Mouse (Mus musculus) lung, postnatal 25 days (tissue): ENCODE results near the gene Trnau1ap.

Source experiments
- DNase-seq: peaks from one replicate; pipeline ENCODE4 v3.0.0; 2022; ENCODE audit warnings: low spot score

The Trnau1ap gene

DNA sequence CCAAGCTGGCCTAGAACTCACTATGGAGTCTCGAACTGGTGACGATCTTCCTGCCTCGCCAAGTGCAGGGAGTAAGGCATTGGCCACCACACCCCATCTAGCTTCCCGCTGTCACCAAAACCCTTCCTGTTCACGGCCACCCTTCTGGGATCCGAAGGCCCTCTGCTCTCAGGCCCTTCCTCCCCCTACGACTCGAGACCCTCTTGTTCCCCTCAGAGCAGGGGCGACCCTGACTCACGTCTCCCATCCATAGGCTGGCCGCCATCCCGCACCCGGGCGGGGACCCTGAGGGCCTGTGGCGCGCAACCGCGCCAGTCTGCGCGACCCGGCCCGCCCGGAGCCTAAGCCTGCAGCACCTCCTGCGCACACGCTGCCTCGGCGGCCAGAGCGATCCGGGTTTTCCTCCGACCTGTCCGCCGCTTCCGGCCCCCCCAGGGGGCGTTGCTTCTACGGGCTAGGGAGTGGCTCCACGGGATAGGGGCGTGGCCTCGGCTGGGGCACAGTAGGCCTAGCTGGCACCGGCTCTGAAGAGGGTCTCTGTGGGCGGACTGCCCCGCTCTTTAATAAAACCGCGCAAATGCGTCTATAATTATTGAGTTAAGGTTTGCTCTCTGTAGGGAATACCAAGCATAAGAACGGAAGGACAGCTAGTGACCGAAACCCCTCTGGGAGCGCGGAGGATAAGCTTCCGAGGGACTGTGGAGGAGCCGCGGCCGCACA, at the start of gene Trnau1ap:
Gene Trnau1ap, minus strand, starts transcription at position 424 of the 720 bp plus-strand sequence.
- DNase-seq = peak; percentile 92

GRCm38 (mm10) chr4:132373820-132374219, 44.5 kb upstream of the Trnau1ap start:
- no peak for DNase-seq

DNA sequence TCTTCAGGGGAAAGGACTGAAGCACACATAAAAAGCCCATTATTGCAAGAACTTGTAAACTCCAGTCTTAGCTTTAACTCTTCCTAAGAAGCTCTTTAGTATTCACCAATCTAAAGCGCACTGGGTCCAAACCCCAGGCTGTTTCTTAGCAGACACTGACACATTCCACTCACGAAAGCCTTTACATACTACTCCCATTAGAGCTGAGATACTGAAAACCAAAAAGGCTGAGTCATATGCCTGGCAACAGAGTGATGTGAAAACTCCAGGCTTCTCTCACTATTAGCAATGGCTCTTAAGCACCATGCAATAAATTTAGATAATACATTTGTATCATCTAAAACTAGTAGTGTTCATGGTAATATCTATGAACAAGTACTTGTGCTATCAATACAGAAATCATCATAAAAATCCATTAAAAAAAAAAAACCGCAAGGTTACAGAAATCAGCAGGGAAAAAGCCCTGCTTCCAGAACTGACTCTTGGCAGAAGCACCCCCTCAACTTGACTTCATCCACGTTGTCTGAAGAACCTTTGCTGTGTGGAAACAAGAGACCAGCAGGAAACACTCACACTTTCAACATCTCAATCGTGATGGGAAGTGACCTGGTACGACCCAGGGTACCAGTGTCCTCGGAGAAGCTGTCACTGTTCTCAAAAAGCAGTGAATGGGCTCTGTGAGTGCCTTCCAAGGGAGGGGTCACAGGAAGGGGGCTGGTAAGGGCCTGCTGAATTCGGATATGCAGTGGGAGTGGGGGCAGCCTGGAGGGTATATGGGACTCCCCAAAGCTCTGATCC, 40.8 kb upstream of the Trnau1ap start:
- DNase-seq = no peak

- DNase-seq = no peak
Observed at GRCm38 (mm10) chr4:132367480-132368201, 38.3 kb upstream of the Trnau1ap start.

DNA sequence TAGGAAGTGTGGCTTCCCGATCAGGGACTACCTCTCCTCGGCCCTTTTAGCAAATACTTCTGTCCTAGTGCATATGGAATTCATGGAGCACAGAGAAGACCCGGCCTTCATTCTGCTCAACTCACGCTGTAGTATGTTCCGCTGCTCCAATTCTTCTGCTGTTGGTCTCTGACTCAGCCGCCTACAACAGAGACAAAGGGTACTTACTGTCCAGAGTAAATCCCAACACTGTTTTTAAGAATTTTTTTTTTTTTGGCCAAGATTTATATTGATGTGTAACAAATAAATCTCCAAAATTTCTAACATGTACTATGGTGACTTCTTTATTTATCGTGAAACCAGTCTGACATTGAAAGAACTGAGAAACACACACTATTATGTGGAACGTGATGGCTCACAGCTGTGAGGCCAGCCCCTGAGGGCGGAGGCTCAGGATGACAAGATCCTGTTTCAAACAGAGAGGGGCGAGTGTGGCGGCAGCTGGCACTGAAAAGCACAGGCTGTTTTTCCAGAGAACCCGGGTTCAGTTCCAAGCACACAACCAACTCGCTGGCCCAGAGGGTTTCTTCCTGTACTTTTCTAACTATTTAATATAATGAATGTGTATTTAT, 36.2 kb upstream of the Trnau1ap start:
- DNase-seq = peak; percentile 65

- no peak for DNase-seq
Observed at GRCm38 (mm10) chr4:132363487-132363886, 34.1 kb upstream of the Trnau1ap start.

DNA sequence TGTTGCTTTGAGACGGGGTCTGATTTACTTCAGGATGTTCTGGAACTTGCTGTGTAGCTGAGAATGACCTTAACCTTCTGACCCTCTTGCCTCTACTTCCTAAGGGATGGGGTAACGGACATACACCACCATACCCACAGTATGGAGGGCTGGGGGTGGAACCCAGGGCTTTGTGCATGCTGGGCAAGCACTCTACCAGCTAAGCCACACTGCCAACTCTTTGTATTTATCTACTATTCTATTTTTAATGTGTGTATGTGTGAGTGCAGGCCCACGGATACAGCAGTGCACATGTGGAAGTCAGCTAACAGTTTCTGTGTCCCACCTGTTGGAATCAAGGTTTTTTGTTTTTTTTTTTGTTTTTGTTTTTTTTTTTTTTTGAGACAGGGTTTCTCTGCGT, 30.2 kb upstream of the Trnau1ap start:
- no peak for DNase-seq

GRCm38 (mm10) chr4:132356170-132356569, 26.8 kb upstream of the Trnau1ap start:
- DNase-seq = peak; percentile 38

- DNase-seq = no peak
Observed at GRCm38 (mm10) chr4:132355403-132355802, 26.1 kb upstream of the Trnau1ap start.

DNA sequence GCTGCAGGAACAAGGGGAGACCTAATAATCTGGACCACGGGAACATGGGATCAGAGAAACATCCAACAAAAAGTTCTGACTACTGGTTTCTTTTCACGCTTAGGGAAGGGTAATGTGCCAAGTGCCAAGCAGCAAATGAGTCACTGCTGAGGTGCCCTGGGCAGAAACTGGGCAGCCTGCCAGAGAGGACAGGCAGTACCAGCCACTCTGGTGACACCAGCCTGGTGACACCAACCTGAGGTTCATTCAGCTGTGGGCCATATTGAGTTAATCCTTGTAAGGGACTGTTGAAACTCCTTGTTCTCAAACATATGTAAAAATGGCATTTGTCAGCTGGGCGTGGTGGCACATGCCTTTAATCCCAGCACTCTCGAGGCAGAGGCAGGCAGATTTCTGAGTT, 25.2 kb upstream of the Trnau1ap start:
- peak; percentile 53 for DNase-seq

DNA sequence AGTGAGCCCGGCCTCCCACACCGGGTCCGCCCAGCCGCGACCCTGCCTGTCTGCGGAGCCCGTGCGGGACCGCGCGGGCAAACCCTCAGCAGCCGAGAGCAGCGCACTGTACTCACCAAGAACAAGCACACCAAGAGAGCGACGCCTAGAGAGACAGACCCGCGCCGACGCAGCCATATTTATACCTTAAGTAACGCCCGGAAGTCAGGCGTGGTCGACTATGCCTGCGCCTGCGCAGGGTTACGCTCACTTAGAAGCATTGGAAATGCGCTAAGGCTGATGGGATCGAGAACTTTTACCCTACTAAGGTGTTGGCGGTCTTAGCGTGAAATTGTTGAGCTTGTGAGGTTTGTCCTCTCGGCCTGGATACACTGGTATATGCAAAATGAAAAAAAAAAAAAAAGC, 24.1 kb upstream of the Trnau1ap start, which contains the start of gene Rcc1:
Gene Rcc1, minus strand, starts transcription at position 125 of the 405 bp plus-strand sequence.
- DNase-seq = peak; percentile 94

- no peak for DNase-seq
Observed at GRCm38 (mm10) chr4:132352739-132353138, 23.4 kb upstream of the Trnau1ap start.

GRCm38 (mm10) chr4:132351401-132351800, 22.1 kb upstream of the Trnau1ap start:
- no peak for DNase-seq

DNA sequence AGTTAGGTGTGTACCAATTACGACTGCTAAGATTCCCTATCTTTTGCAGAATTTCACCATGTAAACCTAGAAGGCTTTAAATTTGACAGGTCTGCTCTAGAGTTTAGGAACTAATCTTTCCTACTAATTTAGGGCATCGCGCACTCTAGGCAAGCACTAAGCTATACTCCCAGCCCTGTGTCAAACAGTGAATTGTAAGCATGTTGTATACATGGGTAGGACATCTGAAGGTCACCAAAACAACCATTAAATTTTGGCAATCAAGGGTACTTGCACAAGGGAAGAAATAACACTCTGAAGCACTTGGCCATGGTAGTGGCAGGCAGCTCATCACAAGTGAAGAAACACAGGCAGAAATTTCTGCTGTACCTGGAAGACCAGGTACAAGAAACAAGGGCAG, 21.5 kb upstream of the Trnau1ap start:
- DNase-seq = no peak

GRCm38 (mm10) chr4:132350123-132350740, 20.9 kb upstream of the Trnau1ap start:
- no peak for DNase-seq

- DNase-seq = no peak
Observed at GRCm38 (mm10) chr4:132349495-132350122, 20.3 kb upstream of the Trnau1ap start.

DNA sequence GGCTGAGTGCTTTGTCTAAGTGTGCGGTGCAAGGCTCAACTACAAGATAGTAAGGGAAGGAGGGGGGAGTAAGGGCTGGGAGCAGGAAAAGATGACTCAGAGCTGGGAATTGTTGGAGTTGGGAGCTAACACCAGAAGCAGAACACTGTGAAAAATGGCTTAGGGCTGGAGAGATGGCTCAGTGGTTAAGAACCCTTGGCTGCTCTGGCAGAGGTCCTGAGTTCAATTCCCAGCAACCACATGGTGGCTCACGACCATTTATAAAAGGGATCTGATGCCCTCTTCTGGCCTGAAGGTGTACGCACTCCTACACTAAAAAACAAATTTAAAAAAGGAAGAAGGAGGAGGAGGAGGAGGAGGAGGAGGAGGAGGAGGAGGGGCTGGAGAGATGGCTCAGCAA, 17.3 kb upstream of the Trnau1ap start:
- DNase-seq = no peak

DNA sequence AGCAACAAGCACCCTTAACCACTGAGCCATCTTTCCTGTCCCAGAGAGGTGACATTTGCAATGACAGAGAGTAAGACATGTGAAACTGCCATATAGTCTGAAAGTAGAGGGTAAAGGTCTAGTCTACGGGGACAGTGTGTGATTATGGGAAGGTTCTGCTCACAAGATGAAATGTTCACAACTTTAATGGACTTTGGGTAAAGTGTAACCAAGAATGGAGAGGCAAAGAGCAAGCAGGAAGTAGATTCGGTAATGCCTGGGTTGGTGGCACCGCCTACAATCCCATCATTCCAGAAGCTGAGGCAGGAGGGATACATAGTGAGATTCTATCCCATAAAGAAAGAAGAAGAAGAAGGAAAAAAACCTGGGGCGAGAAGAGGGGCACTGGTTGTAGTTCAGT, 16.9 kb upstream of the Trnau1ap start:
- no peak for DNase-seq

- DNase-seq = no peak
Observed at GRCm38 (mm10) chr4:132345843-132346212, 16.5 kb upstream of the Trnau1ap start.

- DNase-seq = peak; percentile 93
Observed at GRCm38 (mm10) chr4:132345135-132345842, 16.0 kb upstream of the Trnau1ap start.
